Mouse (Mus musculus) adipocyte (in vitro differentiated cells): Measurements from ENCODE around the gene Ubtf.
"Not testable (repeated sequence)": the region's sequence is repeated elsewhere in the genome, so short reads cannot be mapped to it uniquely, and the experiment has no call there.

ENCODE experiments used
- DNase-seq: peaks from one replicate; pipeline ENCODE4 v3.0.0-alpha.2; 2016; ENCODE audit warnings: low spot score

Gene Ubtf

DNA sequence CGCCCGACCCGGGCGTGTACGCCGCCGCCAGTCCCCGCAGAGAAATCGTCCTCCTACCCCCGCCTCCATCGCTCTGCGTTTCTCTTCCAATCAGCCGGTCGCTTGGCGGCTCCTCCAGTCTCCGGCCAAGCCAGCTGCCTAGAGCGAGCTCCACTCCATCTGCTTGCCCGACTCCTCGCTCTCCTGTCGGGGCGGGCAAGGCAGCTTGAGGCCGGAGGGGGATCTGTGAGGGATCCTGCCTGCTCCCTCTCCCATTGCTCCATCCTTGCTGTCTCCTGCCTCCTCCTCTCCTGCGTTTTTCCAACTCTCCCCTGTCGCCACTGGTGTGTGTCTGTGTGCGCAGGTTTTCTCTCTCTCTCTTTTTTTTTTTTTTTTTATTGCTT lies at the start of gene Ubtf:
TSS of gene Ubtf (minus strand) at position 333 of the 383 bp plus-strand sequence.
- peak; percentile 83 for DNase-seq

DNA sequence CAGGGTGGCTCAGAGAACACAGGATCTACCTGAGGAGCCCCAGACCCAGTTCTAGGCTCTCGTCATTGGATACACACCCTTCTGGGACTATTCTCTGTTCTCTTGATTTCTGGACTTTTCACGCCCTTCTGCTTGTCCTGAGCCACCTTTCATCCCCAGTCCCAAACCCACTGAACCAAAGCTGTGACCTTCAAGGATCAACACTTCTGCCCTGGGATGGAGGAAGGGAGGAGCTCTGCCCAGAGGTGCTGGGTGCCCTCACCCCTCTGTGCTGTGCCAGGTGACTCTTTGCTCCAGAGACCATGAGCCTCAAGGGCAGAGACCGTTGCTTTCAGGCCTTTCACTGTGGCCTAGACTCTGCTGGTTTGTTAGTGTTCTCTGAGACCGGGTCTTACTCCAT lies 49.7 kb upstream of the Ubtf start:
- no peak for DNase-seq

GRCm38 (mm10) chr11:102368347-102368746 lies 48.8 kb upstream of the Ubtf start:
- DNase-seq = no peak

DNA sequence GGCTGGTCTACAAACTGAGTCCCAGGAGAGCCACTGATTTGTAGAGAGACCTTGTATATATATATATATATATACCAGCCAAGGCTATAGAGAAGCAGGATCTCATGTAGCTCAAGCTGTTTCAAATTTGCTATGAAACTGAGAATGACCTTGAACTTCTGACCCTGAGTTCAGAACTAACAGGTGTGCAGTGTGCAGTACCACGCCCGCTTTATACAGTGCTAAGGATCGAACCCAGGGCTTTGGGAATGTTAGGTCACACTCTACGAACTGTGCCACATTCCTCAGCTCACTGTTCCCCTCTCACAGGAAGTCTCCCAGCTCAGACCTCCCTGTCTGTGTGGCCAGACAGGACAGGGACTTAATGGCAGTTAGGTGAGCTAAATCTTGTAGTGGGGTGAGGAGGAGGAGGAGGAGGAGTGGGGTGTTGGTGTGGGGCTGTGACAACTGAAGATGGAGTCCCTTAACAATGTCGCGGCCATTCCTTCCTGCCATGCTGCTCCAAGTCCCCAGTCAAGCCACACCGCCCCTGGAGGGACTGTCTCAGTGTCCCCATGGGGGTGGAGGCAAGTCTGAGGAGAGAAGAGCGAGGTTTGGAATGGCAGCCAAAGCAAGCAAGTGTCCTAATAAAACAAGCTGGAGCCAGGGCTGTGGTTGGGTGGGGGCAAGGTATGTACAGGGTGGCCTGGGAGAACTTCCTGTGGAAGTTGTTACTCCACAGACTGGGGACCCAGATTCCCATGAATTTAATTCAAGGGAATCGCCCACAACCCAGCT lies 48.1 kb upstream of the Ubtf start:
- DNase-seq = no peak

DNA sequence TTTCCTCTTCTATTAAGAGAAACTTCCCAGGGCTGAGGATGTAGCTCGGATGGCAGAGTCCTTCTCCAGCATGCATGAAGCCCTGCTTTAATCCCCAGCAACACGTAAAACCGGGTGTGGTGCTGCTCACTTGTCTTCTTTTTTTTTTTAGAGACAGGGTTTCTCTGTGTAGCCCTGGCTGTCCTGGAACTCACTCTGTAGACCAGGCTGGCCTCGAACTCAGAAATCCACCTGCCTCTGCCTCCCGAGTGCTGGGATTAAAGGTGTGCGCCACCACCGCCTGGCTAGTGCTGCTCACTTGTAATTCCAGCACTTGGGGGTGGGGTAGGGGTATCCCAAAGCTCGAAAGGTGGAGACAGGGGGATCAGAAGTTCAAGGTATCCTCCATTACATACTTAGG lies 46.6 kb upstream of the Ubtf start, which contains the start of gene Slc4a1:
TSS of gene Slc4a1 (minus strand) at position 101 of the 400 bp plus-strand sequence.
- not testable (repeated sequence) for DNase-seq

DNA sequence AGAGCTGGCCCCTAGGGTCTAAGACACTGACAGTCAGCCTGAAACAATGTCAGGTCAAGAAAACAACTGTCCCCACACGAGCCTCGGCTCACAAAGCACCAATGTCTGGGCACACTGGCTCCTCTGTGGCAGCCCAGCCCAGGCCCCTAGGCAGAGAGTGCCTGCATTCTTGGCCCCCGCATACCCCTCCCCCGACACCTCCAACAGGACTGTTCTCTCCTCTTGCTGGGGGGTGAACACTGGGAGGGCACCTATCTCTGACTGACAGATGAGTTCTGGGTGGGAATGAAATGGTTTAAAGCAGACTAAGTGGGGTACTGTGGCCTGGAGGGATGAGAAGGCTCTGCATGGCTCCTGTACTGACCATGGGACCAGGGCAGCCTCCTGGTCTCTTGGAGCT lies 46.2 kb upstream of the Ubtf start:
- no peak for DNase-seq

GRCm38 (mm10) chr11:102364570-102365371 lies 45.2 kb upstream of the Ubtf start:
- DNase-seq = no peak

- no peak for DNase-seq
Observed at GRCm38 (mm10) chr11:102363623-102364022, 44.1 kb upstream of the Ubtf start.

- DNase-seq = no peak
Observed at GRCm38 (mm10) chr11:102361776-102362495, 42.4 kb upstream of the Ubtf start.

- no peak for DNase-seq
Observed at GRCm38 (mm10) chr11:102358365-102358764, 38.8 kb upstream of the Ubtf start.

DNA sequence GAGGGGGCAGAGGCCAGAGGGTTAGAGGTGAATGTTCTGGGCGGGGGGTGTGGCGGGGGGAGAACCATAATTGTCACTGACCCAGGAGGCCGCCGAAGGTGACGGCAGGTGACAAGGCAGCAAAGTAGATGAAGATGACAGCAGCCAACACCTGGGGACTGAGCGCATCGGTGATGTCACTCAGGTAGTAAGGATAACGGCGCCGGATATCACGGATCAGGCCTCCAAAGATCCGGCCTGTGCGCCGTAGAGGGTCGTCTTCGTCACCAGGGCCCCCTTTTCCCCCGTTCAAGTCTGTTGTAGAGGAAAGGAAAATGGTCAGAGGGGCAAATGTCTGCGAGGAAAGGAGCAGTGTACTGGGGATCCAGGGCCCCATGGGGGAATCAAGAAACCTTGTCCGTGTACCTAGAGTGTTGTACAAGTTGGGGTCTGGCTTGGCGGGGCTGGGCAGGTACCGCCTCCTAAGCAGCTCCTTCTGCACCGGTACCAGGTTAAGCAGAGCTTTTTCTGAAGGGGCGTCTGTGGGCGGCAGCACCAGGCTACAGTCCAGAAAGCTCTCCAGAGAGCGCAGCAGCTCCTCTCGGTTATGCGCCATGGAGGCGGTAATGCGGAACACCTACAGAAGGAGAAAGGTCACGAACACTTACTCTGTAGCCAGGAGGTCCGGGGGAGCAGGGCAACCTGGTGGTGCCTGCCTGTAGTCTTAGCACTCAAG lies 37.3 kb upstream of the Ubtf start:
- no peak for DNase-seq

DNA sequence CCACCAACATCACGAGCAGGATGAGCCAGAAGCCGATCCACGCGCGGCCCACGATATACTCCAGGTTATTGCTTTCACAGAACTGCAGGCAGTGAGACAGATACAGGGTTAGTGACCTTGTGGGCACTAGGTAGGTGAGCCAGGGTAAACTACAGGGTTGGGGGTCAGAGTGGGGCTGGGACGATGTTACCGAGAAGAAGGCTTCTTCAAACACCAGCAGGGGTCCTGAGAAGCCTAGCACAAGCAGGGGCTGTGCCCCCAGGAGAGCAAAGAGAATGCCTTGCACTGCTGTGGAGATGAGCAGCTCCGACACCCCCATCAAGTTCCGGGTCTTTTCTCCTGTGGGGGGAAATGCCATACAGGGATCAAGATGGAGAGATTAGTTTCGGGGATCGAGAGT lies 36.6 kb upstream of the Ubtf start:
- DNase-seq = no peak

DNA sequence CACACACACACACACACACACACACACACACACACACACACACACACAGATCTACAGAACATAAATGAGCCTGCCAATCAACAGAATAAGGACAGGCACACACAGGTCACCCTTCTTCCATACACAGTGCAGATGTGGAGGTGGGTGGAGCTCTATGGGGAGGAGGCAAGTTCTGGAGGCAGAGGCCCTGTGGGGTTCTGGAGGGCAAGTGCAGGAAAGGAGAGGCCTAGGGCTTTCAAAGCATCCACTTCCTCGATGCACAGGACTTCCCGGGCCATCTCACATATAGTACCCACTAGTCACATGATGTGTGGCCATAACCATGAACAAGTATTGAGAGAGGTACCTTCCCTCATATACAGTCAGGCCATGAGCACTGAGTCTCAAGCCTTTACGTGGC lies 36.0 kb upstream of the Ubtf start:
- DNase-seq = no peak

GRCm38 (mm10) chr11:102353021-102353431 lies 33.5 kb upstream of the Ubtf start:
- no peak for DNase-seq

DNA sequence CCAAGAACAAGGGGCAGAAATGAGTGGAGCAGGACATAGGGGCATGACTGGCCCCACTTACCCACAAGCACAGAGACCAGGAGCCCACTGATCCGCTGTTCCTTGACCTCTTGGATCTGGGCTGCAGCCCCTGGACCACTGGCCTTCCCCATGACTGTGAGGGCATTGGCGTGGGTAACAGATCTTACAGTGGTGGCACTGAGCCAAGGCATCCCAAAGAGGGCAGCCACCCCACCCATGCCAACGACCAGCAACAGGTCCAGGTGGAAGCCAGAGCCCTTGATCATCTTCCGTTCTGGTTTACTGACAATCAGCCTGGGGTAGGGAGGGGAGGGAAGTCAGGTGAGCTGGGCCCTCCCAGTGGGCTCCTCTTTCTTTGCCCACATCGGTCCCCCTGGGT lies 32.8 kb upstream of the Ubtf start:
- DNase-seq = no peak

DNA sequence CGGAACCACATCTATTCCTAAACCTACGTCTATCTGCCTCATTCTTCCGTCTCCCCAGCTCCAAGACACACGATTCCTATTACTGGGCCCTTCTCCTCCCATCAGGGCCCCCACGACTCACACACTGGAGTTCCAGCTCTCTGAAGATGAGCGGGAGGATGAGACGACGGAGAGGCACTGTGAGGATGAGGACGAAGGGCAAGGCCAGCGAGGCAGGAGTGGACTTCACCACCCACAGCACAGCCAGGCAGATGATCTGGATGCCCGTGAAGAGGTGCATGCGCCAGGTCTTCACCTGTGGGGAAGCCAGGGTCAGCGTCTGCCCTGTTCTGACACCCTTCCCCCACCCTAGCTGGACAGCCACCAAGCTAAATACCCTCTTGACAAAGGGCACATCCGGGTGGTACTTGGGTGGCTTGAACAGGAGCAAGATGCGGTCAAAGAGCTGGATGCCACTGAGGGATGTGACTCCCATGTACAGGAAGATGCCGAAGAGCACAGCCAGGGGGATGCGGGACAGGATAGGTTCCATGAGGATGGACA lies 31.5 kb upstream of the Ubtf start:
- no peak for DNase-seq

- no peak for DNase-seq
Observed at GRCm38 (mm10) chr11:102350416-102350815, 30.9 kb upstream of the Ubtf start.

DNA sequence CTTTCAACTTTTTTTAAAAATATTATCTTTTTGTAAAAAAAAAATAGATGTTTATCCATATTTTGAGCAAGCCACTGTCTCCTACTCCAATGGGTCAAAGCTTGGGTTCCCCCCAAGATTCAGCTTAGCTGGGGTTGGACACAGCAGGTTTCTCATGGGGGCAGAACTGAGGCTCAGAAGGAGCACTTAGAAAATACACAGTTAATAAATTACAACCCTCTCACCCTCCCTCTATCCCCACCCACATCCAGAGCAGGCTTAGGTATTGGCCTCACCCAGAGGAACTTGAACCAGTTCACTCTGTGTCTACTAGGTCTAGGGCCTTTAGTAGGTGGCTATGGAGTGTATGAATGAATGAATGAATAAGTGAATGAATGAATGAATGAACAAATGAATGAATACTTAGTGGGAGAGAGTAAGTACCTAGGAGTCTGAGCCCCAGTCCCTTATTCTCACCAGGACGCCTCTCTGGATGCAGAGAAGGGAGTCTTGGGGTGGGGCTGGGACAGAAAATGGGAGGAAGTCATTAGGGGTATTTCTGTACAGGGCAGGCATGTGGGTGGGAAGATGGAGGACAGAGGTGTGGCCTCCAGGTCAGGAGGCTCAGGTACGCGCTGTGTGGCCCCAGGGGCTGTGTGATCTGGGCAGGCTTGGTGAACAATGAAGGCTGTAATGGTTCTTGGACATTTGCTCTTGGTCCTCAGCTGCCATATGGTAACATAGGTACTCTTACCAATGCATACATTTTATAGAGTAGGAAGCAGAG lies 29.8 kb upstream of the Ubtf start:
- no peak for DNase-seq

- DNase-seq = no peak
Observed at GRCm38 (mm10) chr11:102348771-102349170, 29.2 kb upstream of the Ubtf start.

GRCm38 (mm10) chr11:102348101-102348585 lies 28.6 kb upstream of the Ubtf start:
- no peak for DNase-seq

DNA sequence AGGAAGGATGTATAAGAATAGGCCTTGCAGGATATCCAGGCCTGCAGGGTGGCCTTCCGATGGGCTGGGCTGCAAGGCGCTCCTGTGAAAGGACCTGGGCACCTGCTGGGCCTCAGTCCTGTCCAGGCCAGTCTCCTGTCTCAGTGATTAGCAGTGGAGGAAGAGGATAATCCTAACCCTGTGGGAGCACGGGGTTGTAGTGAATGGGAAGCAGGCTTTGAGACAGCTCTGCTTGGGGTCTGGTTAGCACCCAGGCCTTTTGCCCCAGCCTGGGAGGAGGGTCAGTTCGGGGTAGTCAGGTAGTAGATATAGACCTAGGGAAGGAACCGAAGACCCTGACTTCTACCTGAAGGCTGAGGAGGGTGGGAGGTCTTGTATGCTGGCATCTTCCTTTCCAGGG lies 28.1 kb upstream of the Ubtf start:
- no peak for DNase-seq
